Mouse (Mus musculus): Measurements from ENCODE around the gene Smyd3. TPM values are rescaled to one million over a fixed set of nuclear protein-coding genes. Genes with fewer than 3 reads are reported as not detected.
A peak's percentile ranks its signal among the peaks of the same experiment; 100 is the strongest.

Gene Smyd3
- polyA plus RNA-seq, 1 experiment from 2014 or later: 16.7 TPM

DNA sequence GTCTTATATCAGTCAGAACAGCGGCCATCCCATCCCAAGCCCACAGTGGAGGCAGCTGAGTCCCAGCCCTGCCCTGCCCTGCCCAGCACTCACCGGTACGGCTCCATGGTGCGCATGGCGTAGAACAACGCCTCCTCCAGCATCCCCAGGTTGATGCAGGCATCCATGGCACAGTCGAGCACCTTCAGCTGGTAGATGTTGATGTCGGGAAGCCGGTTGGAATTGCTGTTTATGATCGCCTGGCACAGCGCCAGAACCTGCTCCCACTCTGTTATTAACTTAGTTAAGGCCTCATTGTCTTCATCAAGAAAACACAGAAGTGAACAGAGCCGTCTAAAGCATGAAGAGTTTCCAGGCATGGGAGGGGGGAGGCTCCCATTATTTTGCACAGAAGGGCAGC lies 474.2 kb downstream of the Smyd3 start:
- Histone ChIP-seq H3K4me3 (ENCODE audit: low read length) (no peak overlapping the region), H3K9ac (ENCODE audit: low read depth, low read length) (no peak overlapping the region), H3K9me3 (ENCODE audit: control insufficient read depth, low read length) (no peaks in the 10 kb centered on the region), H3K27ac (ENCODE audit: low read length) (no peak overlapping the region; the same call in 1 of the 2 replicates), H3K4me1 (ENCODE audit: control insufficient read depth, insufficient read depth, low read length) (peaks cover 5% of the 10 kb centered on the region; the same call in 1 of the 2 replicates), H3K36me3 (ENCODE audit: control insufficient read depth, insufficient read depth, low read length) (no peaks in the 10 kb centered on the region), H3K27me3 (replicated peaks; ENCODE audit: control insufficient read depth, insufficient read depth, low read length) (no peaks in the 10 kb centered on the region), H3K4me2 (ENCODE audit: low read depth, low read length) (no peak overlapping the region; the same call in 1 of the 2 replicates)
- 45% methylated on average over 12 of the region's 12 CpGs for WGBS
- 0 out of 2 replicates have a peak, but pooled peaks have one; percentile 47 for ATAC-seq

DNA sequence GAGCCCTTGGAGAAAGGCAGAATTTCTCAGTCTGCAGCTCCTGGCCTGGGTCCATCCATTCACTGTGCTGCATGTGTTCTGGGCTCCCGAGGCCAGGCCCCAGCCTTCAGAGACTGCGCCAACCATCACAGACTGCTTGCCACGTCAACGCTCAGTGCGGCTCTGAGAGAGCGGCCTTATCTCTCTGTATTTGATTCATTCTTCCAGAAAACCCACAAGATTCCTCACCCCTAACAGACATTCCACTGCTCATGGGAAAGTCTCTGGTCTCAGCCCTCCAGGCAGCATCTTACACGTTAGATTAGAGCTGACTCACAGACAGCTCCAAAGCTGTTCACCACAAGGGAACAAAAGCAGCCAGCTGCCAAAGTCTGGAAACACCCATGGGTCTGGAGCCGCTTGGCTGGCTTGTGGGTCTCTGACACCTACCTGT lies 475.9 kb downstream of the Smyd3 start:
- ATAC-seq: peak; percentile 63; the same call in 1 of the 2 replicates
- no peak overlapping the region for H3K4me2 ChIP-seq (ENCODE audit: low read depth, low read length)
- no peaks in the 10 kb centered on the region for H3K36me3 ChIP-seq (ENCODE audit: control insufficient read depth, insufficient read depth, low read length)
- peak overlapping the region; percentile 46; the same call in 1 of the 2 replicates for H3K27ac ChIP-seq (ENCODE audit: low read length)
- 72% methylated on average over 8 of the region's 8 CpGs for whole genome bisulfite sequencing
- H3K9me3 ChIP-seq (ENCODE audit: control insufficient read depth, low read length): no peaks in the 10 kb centered on the region
- no peak overlapping the region for H3K4me3 ChIP-seq (ENCODE audit: low read length)
- peaks cover 5% of the 10 kb centered on the region; the same call in 1 of the 2 replicates for H3K4me1 ChIP-seq (ENCODE audit: control insufficient read depth, insufficient read depth, low read length)
- H3K27me3 ChIP-seq (replicated peaks; ENCODE audit: control insufficient read depth, insufficient read depth, low read length): no peaks in the 10 kb centered on the region
- no peak overlapping the region for H3K9ac ChIP-seq (ENCODE audit: low read depth, low read length)

DNA sequence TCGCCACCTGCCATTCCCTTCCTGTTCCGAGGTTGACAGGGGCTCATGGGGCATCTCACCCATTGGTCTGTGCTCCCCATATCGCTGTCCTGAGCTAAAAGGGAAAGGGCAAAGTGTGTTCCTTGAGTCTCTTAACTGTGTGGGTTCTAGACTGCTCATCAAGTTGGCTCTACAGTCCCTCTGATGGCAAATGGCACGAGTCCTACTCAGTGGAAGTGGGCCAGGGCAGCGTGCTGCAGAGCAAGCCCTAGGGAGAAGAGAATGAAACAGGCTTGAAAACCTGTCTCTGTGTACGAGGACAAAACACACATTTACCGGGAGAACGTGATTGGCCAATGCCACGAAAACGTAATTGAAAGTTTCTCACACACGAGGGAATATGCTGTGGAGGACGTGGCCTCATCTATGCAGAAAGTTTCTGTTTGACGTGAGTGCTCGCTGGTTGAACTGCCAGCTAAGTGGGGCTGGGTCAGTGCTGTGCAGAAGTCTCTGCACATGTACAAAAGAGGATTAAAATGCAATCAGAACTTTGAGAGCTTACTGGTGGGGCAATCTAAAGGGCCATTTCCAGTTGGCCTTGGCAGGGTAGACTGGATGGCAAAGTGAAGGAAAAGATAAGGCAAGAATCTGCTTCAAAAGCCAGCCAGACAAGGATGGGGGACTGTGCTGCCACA lies 476.5 kb downstream of the Smyd3 start:
- no peak overlapping the region for H3K4me3 ChIP-seq (ENCODE audit: low read length)
- no peak overlapping the region for H3K4me2 ChIP-seq (ENCODE audit: low read depth, low read length)
- no peaks in the 10 kb centered on the region for H3K9me3 ChIP-seq (ENCODE audit: control insufficient read depth, low read length)
- no peaks in the 10 kb centered on the region for H3K27me3 ChIP-seq (replicated peaks; ENCODE audit: control insufficient read depth, insufficient read depth, low read length)
- no peak overlapping the region for H3K27ac ChIP-seq (ENCODE audit: low read length)
- WGBS: 87% methylated on average over 14 of the region's 14 CpGs
- H3K36me3 ChIP-seq (ENCODE audit: control insufficient read depth, insufficient read depth, low read length): no peaks in the 10 kb centered on the region
- no peak overlapping the region for H3K9ac ChIP-seq (ENCODE audit: low read depth, low read length)
- peaks cover 5% of the 10 kb centered on the region; the same call in 1 of the 2 replicates for H3K4me1 ChIP-seq (ENCODE audit: control insufficient read depth, insufficient read depth, low read length)
- no peak for ATAC-seq

DNA sequence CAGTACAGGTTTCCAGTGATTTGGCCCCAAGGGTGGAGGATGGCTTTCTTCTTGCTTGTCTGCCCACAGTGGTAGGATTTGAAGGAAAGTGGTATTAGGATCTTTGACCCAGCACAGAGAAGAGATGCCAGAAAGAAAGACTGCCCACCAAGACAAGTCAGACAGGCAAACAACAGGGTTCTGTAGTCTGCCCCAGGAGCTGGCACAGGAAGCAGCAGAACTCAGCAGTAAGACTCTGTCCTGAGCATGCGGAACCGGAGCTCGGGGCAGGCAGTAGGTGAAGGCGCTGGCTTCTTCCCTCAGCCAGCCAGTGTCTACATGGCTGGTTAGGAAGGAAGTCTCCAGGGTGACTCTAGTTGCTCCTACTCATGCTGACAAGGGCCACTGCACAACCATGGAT lies 479.0 kb downstream of the Smyd3 start:
- Histone ChIP-seq H3K4me1 (ENCODE audit: control insufficient read depth, insufficient read depth, low read length) (peaks cover 3% of the 10 kb centered on the region; the same call in 1 of the 2 replicates), H3K4me2 (ENCODE audit: low read depth, low read length) (no peak overlapping the region), H3K27ac (ENCODE audit: low read length) (no peak overlapping the region), H3K36me3 (ENCODE audit: control insufficient read depth, insufficient read depth, low read length) (no peaks in the 10 kb centered on the region), H3K4me3 (ENCODE audit: low read length) (no peak overlapping the region), H3K27me3 (replicated peaks; ENCODE audit: control insufficient read depth, insufficient read depth, low read length) (no peaks in the 10 kb centered on the region), H3K9me3 (ENCODE audit: control insufficient read depth, low read length) (no peaks in the 10 kb centered on the region), H3K9ac (ENCODE audit: low read depth, low read length) (no peak overlapping the region)
- ATAC-seq: no peak
- 93% methylated on average over 4 of the region's 4 CpGs for WGBS

DNA sequence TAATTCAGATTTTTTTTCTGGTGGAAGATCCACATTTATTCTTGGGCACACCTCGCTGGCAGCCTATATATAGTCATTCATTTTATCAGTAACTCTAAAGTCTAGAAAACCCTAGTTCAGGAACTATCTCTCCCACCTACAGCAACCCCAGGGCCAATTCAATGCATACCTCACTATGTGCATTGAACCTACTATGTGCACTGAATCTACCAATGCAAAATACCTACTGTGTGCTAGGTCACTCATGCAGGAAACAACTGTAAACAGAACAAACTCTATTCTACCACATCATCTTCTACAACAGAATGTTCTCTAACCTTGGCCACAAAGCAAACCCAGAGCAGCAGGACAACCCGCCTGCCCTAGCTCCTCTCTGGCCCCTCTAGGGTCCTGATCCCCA lies 484.9 kb downstream of the Smyd3 start:
- H3K27ac ChIP-seq (ENCODE audit: low read length): no peak overlapping the region
- no peaks in the 10 kb centered on the region for H3K9me3 ChIP-seq (ENCODE audit: control insufficient read depth, low read length)
- no peak for ATAC-seq
- no peak overlapping the region for H3K4me3 ChIP-seq (ENCODE audit: low read length)
- no peak overlapping the region for H3K9ac ChIP-seq (ENCODE audit: low read depth, low read length)
- H3K4me1 ChIP-seq (ENCODE audit: control insufficient read depth, insufficient read depth, low read length): no peaks in the 10 kb centered on the region
- H3K27me3 ChIP-seq (replicated peaks; ENCODE audit: control insufficient read depth, insufficient read depth, low read length): no peaks in the 10 kb centered on the region
- no peak overlapping the region for H3K4me2 ChIP-seq (ENCODE audit: low read depth, low read length)
- WGBS: 94% methylated on average over 2 of the region's 2 CpGs
- no peaks in the 10 kb centered on the region for H3K36me3 ChIP-seq (ENCODE audit: control insufficient read depth, insufficient read depth, low read length)

DNA sequence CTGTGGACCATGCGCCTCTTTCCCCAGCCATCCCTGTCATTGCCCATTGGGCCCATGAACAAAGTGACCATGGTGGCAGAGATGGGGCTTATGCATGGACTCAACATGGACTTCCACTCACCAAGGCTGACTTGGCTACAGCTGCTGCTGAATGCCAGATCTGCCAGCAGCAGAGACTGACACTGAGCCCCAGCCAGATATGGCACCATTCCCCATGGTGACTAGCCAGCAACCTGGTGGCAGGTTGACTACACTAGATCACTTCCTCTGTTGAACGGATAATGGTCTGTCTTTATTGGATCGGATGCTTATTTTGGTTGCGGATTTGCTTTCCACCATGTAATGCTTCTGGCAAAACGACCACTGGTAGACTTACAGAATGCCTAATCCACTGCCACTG lies 486.3 kb downstream of the Smyd3 start:
- no peaks in the 10 kb centered on the region for H3K27me3 ChIP-seq (replicated peaks; ENCODE audit: control insufficient read depth, insufficient read depth, low read length)
- H3K4me3 ChIP-seq (ENCODE audit: low read length): no peak overlapping the region
- H3K4me2 ChIP-seq (ENCODE audit: low read depth, low read length): no peak overlapping the region
- H3K27ac ChIP-seq (ENCODE audit: low read length): no peak overlapping the region
- H3K4me1 ChIP-seq (ENCODE audit: control insufficient read depth, insufficient read depth, low read length): no peaks in the 10 kb centered on the region
- no peaks in the 10 kb centered on the region for H3K9me3 ChIP-seq (ENCODE audit: control insufficient read depth, low read length)
- WGBS: 96% methylated on average over 5 of the region's 5 CpGs
- ATAC-seq: no peak
- H3K9ac ChIP-seq (ENCODE audit: low read depth, low read length): no peak overlapping the region
- no peaks in the 10 kb centered on the region for H3K36me3 ChIP-seq (ENCODE audit: control insufficient read depth, insufficient read depth, low read length)

DNA sequence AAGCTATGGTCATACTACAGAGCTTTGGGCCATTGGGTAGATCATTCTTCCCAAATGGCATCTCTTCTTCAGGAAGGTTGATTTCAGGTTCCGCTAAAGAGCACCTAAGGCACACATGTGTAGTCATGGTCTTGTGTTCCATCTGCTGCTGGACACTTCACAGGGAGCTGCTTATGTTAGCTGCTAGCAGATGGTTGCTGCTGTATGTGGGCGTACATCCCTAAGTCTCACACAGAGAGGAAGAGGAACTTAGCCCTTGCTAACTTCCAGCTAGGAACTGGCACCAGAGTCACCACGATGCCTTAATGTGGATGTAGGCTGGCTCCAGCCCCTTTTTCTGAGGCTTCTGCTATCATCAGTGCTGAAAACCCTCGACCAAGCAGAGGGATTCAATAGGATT lies 491.2 kb downstream of the Smyd3 start:
- no peak for ATAC-seq
- no peaks in the 10 kb centered on the region for H3K27me3 ChIP-seq (replicated peaks; ENCODE audit: control insufficient read depth, insufficient read depth, low read length)
- H3K4me1 ChIP-seq (ENCODE audit: control insufficient read depth, insufficient read depth, low read length): no peaks in the 10 kb centered on the region
- no peaks in the 10 kb centered on the region for H3K36me3 ChIP-seq (ENCODE audit: control insufficient read depth, insufficient read depth, low read length)
- H3K4me3 ChIP-seq (ENCODE audit: low read length): no peak overlapping the region
- no peaks in the 10 kb centered on the region for H3K9me3 ChIP-seq (ENCODE audit: control insufficient read depth, low read length)
- no peak overlapping the region for H3K27ac ChIP-seq (ENCODE audit: low read length)
- H3K4me2 ChIP-seq (ENCODE audit: low read depth, low read length): no peak overlapping the region
- no peak overlapping the region for H3K9ac ChIP-seq (ENCODE audit: low read depth, low read length)
- WGBS: 85% methylated on average over 4 of the region's 4 CpGs

DNA sequence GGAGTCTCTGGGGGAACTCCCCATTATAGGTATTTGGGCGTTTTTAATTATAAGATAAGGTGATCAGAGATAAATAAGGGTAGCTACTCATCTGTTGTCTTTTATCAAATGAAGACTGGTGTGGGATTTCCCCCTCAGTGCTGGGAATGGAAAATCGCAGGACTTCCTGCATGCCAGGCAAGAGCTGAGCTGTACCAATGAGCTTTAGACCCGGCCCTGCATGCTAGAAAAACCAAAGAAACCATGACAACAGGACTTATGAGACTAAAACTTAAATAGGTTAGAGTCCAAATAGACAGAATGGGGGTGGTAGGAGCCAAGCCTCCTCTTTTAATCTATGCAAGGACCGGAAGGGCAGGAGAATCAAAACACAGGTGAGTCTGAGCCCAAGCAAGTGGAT lies 492.7 kb downstream of the Smyd3 start:
- H3K4me3 ChIP-seq (ENCODE audit: low read length): no peak overlapping the region
- ATAC-seq: no peak
- H3K27ac ChIP-seq (ENCODE audit: low read length): no peak overlapping the region
- H3K4me1 ChIP-seq (ENCODE audit: control insufficient read depth, insufficient read depth, low read length): no peaks in the 10 kb centered on the region
- H3K4me2 ChIP-seq (ENCODE audit: low read depth, low read length): no peak overlapping the region
- no peaks in the 10 kb centered on the region for H3K36me3 ChIP-seq (ENCODE audit: control insufficient read depth, insufficient read depth, low read length)
- WGBS: 80% methylated on average over 4 of the region's 4 CpGs
- no peaks in the 10 kb centered on the region for H3K27me3 ChIP-seq (replicated peaks; ENCODE audit: control insufficient read depth, insufficient read depth, low read length)
- no peak overlapping the region for H3K9ac ChIP-seq (ENCODE audit: low read depth, low read length)
- H3K9me3 ChIP-seq (ENCODE audit: control insufficient read depth, low read length): no peaks in the 10 kb centered on the region

DNA sequence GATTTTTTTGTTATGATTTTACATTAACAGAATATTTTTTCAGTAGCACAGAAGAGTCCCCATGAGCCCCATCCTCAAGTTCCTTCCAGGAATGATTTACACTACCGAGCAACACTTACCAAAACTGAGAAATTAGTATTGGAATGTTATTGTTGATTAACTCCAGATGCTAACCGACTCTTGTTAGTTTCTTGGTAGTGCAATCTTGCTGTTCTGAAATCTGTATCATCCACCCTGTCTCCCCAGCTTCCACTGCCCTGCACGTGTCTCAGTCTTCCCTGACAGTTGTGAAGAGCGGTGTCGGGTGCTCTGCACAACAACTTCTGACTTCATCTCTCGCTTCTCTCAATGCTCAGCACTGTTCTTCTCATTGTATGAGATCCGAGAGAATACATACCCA lies 494.4 kb downstream of the Smyd3 start:
- WGBS: 76% methylated on average over 7 of the region's 7 CpGs
- Histone ChIP-seq H3K4me1 (ENCODE audit: control insufficient read depth, insufficient read depth, low read length) (no peaks in the 10 kb centered on the region), H3K9me3 (ENCODE audit: control insufficient read depth, low read length) (no peaks in the 10 kb centered on the region), H3K4me3 (ENCODE audit: low read length) (no peak overlapping the region), H3K27me3 (replicated peaks; ENCODE audit: control insufficient read depth, insufficient read depth, low read length) (no peaks in the 10 kb centered on the region), H3K36me3 (ENCODE audit: control insufficient read depth, insufficient read depth, low read length) (no peaks in the 10 kb centered on the region), H3K9ac (ENCODE audit: low read depth, low read length) (no peak overlapping the region), H3K27ac (ENCODE audit: low read length) (no peak overlapping the region), H3K4me2 (ENCODE audit: low read depth, low read length) (no peak overlapping the region)
- no peak for ATAC-seq

DNA sequence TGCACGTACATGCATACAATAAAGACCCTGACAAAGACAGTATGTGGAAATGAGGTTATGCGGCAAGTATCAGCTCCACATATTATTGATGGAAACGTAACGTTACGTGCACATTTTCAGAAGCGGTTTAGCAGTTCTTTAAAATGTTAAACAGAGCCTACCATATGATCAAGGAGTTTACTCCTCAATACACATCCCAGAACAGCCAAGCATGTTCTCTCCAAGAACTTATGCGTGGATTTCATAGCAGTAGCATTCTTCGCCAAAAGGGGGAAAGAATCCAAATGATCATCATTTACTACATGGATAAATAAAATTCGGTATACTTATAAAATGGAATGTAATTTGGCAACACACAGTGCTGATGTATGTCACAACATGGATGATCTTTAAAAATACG lies 500.4 kb downstream of the Smyd3 start:
- WGBS: 86% methylated on average over 10 of the region's 10 CpGs
- no peaks in the 10 kb centered on the region for H3K27me3 ChIP-seq (replicated peaks; ENCODE audit: control insufficient read depth, insufficient read depth, low read length)
- no peak for ATAC-seq

More for the DNA sequence above, 500.4 kb downstream of the Smyd3 start:
- H3K4me2 ChIP-seq (ENCODE audit: low read depth, low read length): no peak overlapping the region
- no peaks in the 10 kb centered on the region for H3K36me3 ChIP-seq (ENCODE audit: control insufficient read depth, insufficient read depth, low read length)
- H3K9me3 ChIP-seq (ENCODE audit: control insufficient read depth, low read length): no peaks in the 10 kb centered on the region
- H3K9ac ChIP-seq (ENCODE audit: low read depth, low read length): no peak overlapping the region
- no peak overlapping the region for H3K4me3 ChIP-seq (ENCODE audit: low read length)
- no peaks in the 10 kb centered on the region for H3K4me1 ChIP-seq (ENCODE audit: control insufficient read depth, insufficient read depth, low read length)
- no peak overlapping the region for H3K27ac ChIP-seq (ENCODE audit: low read length)

All from intestine, embryonic 16.5 days (tissue).